Mouse (Mus musculus) intestine, embryonic 14.5 days (tissue): ENCODE measurements at regions not wholly inside any gene's neighbourhood (a gene's known extent, or its start where the extent isn't known, plus 50 kb on each side); places are given as distances from the start of the nearest gene placed in this dataset.

Experiments
- ATAC-seq: fragments of 200-750 bp; cut with Nextera tagmentation; replicated peaks from 2 replicates; pipeline ENCODE4 v1.8.0; 2017; ENCODE audit warnings: low read depth, moderate number of reproducible peaks, moderate TSS enrichment, moderate library complexity; ENCODE audit not compliant: low FRiP score, low TSS enrichment
- DNase-seq: peaks from one replicate; pipeline ENCODE4 v3.0.0-alpha.2; 2018; ENCODE audit warnings: low spot score
- H3K27ac ChIP-seq: fragments of 300-500 bp; sonication (generic); 2 replicates; pipeline ENCODE4 v1.5.1; 2014; ENCODE audit warnings: low read depth, mild to moderate bottlenecking, control low read depth
- H3K27me3 ChIP-seq: fragments of 300-500 bp; sonication (generic); replicated peaks from 2 replicates; pipeline ENCODE4 v1.6.1; 2014; ENCODE audit warnings: low read length, control low read depth; ENCODE audit not compliant: control insufficient read depth, insufficient read depth
- H3K36me3 ChIP-seq: fragments of 300-500 bp; sonication (generic); 2 replicates; pipeline ENCODE4 v1.6.1; 2014; ENCODE audit warnings: low read length, control low read depth; ENCODE audit not compliant: control insufficient read depth, insufficient read depth
- H3K4me1 ChIP-seq: fragments of 300-500 bp; sonication (generic); replicated peaks from 2 replicates; pipeline ENCODE4 v1.6.1; 2014; ENCODE audit warnings: low read length, control low read depth, mixed read lengths; ENCODE audit not compliant: control insufficient read depth, insufficient read depth
- H3K4me2 ChIP-seq: fragments of 300-500 bp; sonication (generic); 2 replicates; pipeline ENCODE4 v1.6.1; 2014; ENCODE audit warnings: low read length
- H3K4me3 ChIP-seq: fragments of 300-500 bp; sonication (generic); 2 replicates; pipeline ENCODE4 v1.5.1; 2014; ENCODE audit warnings: low read depth, low read length, control low read depth, mixed read lengths
- H3K9ac ChIP-seq: fragments of 300-500 bp; sonication (generic); 2 replicates; pipeline ENCODE4 v1.6.1; 2014; ENCODE audit warnings: mild to moderate bottlenecking, low read length
- H3K9me3 ChIP-seq: fragments of 300-500 bp; sonication (generic); 2 replicates; pipeline ENCODE4 v1.6.1; 2016; ENCODE audit warnings: low read length, control low read depth; ENCODE audit not compliant: control insufficient read depth
- whole genome bisulfite sequencing: fragments of 180-500 bp; shearing (Covaris S2); extraction: QIAGEN DNeasy Blood & Tissue Kit; methylation state at CpG from one replicate; pipeline ENCODE4 v1.1.7; 2014; 5-methylcytosine and 5-hydroxymethylcytosine counted together

- no peak overlapping the region for H3K27ac ChIP-seq
- ATAC-seq = no peak
- H3K27me3 ChIP-seq = no peaks in the 10 kb centered on the region
- WGBS = 26% methylated on average over 2 of the region's 2 CpGs
- no peaks in the 10 kb centered on the region for H3K4me1 ChIP-seq
- no peak overlapping the region for H3K4me3 ChIP-seq
- no peaks in the 10 kb centered on the region for H3K36me3 ChIP-seq
- no peaks in the 10 kb centered on the region for H3K9me3 ChIP-seq
- no peak overlapping the region for H3K4me2 ChIP-seq
- H3K9ac ChIP-seq = no peak overlapping the region
- no peak for DNase-seq
Observed at GRCm38 (mm10) chrX:57656035-57656434, 152.5 kb upstream of the Gpr101 start.

GRCm38 (mm10) chrX:57655483-57655882, 151.9 kb upstream of the Gpr101 start:
- DNase-seq = no peak
- WGBS = 38% methylated on average over 3 of the region's 3 CpGs
- ATAC-seq = no peak
- Histone ChIP-seq H3K9ac (no peak overlapping the region), H3K27ac (no peak overlapping the region), H3K36me3 (no peaks in the 10 kb centered on the region), H3K9me3 (no peaks in the 10 kb centered on the region), H3K4me1 (no peaks in the 10 kb centered on the region), H3K27me3 (no peaks in the 10 kb centered on the region), H3K4me3 (no peak overlapping the region), H3K4me2 (no peak overlapping the region)
